ENCODE assay signal across 8 mouse cellular contexts in genomic region chr17:70817862-70818451, GRCm38 (mm10). TPM values are rescaled to one million over a fixed set of nuclear protein-coding genes. Genes with fewer than 3 reads are reported as not detected.
DNase-seq lines count a peak whose midpoint lies in the region; ATAC-seq lines count a peak whose summit lies in the region.

No protein-coding gene starts in this region.

- peak overlapping the region; percentile 74 for H3K9ac ChIP-seq in embryonic facial prominence, embryonic 13.5 days
- H3K9ac ChIP-seq in hindbrain, embryonic 15.5 days = peak overlapping the region; percentile 39; the same call in 1 of the 2 replicates

- peak; percentile 17 for DNase-seq in right cerebral cortex, postnatal 4 days
- DNase-seq in right cerebral cortex, adult 18-20 months = no peak
- peak; percentile 13 to 28 for DNase-seq in lung, postnatal 4 days
- DNase-seq in frontal cortex, postnatal 36 days (ENCODE audit: low spot score in 2 of 2) = no peak
- DNase-seq in cerebellum, postnatal 36 days = no peak

- H3K9me3 ChIP-seq in embryonic facial prominence, embryonic 13.5 days = no peaks in the 10 kb centered on the region
- no peaks in the 10 kb centered on the region for H3K9me3 ChIP-seq in hindbrain, embryonic 15.5 days

- 0 out of 2 replicates have a peak, but pooled peaks have one; percentile 26 for ATAC-seq in embryonic facial prominence, embryonic 13.5 days (ENCODE audit: insufficient number of reproducible peaks, insufficient read depth, low FRiP score, low TSS enrichment, low read depth)
- ATAC-seq in hindbrain, embryonic 15.5 days (ENCODE audit: low FRiP score, low read depth) = peak; percentile 45; the same call in 1 of the 2 replicates
- no peak for ATAC-seq in CD4-positive, CD25-positive, alpha-beta regulatory T cell, adult 4 months

- peaks cover 39% of the 10 kb centered on the region for H3K27me3 ChIP-seq in embryonic facial prominence, embryonic 13.5 days
- peaks cover 34% of the 10 kb centered on the region for H3K27me3 ChIP-seq in hindbrain, embryonic 15.5 days

- WGBS in embryonic facial prominence, embryonic 13.5 days = 3% methylated on average over 47 of the region's 51 CpGs
- 4% methylated on average over 43 of the region's 51 CpGs for WGBS in hindbrain, embryonic 15.5 days

- peaks cover 8% of the 10 kb centered on the region; the same call in 1 of the 2 replicates for H3K4me1 ChIP-seq in embryonic facial prominence, embryonic 13.5 days
- peaks cover 10% of the 10 kb centered on the region for H3K4me1 ChIP-seq in hindbrain, embryonic 15.5 days (replicated peaks)

- no peaks in the 10 kb centered on the region for H3K36me3 ChIP-seq in embryonic facial prominence, embryonic 13.5 days
- H3K36me3 ChIP-seq in hindbrain, embryonic 15.5 days = no peaks in the 10 kb centered on the region

- H3K4me2 ChIP-seq in embryonic facial prominence, embryonic 13.5 days = peak overlapping the region; percentile 92
- H3K4me2 ChIP-seq in hindbrain, embryonic 15.5 days = peak overlapping the region; percentile 78

- H3K27ac ChIP-seq in embryonic facial prominence, embryonic 13.5 days = no peak overlapping the region
- H3K27ac ChIP-seq in hindbrain, embryonic 15.5 days (replicated peaks) = no peak overlapping the region

- H3K4me3 ChIP-seq in embryonic facial prominence, embryonic 13.5 days = peak overlapping the region; percentile 57
- peak overlapping the region; percentile 45 for H3K4me3 ChIP-seq in hindbrain, embryonic 15.5 days

RNA-seq across cellular contexts. Expression of gene Tgif1, which starts 35.4 kb away (rescaled TPM):
- 95.5 TPM in 2 replicates for polyA plus RNA-seq in embryonic facial prominence, embryonic 13.5 days (2015; fragmentation: Nextera tagmentation; extraction: Ambion mirVana)
- polyA plus RNA-seq in hindbrain, embryonic 15.5 days (2015; fragmentation: Nextera tagmentation; extraction: Ambion mirVana) = 14.6 and 16.2 TPM in 2 replicates
- polyA plus RNA-seq in CD4-positive, CD25-positive, alpha-beta regulatory T cell, adult 4 months (2017; shearing (Covaris generic)) = 10 to 100 TPM; 57.4 to 72.4 TPM

Comparison
In these comparisons a context has a peak if more than half of its experiments do, and no peak if none do; other contexts are left out.
1. DNase-seq: peak in right cerebral cortex, postnatal 4 days (single experiment) and lung, postnatal 4 days (2 of 2); none in right cerebral cortex, adult 18-20 months (single experiment), frontal cortex, postnatal 36 days (0 of 2) and cerebellum, postnatal 36 days (0 of 2).